Mouse (Mus musculus) liver, embryonic 15.5 days (tissue): ENCODE measurements around the gene Tnfrsf26. TPM values are rescaled to one million over a fixed set of nuclear protein-coding genes. Genes with fewer than 3 reads are reported as not detected.
A peak's percentile ranks its signal among the peaks of the same experiment; 100 is the strongest.

Experiments used
- ATAC-seq: fragments of 200-750 bp; cut with Nextera tagmentation; 2 replicates; pipeline ENCODE4 v1.8.0; 2017; ENCODE audit warnings: moderate number of reproducible peaks, mild to moderate bottlenecking, moderate library complexity; ENCODE audit not compliant: insufficient read depth
- H3K27ac ChIP-seq: fragments of 300-500 bp; sonication (generic); replicated peaks from 2 replicates; pipeline ENCODE4 v1.5.1; 2015; ENCODE audit warnings: mild to moderate bottlenecking, inconsistent platforms
- H3K27me3 ChIP-seq: fragments of 300-500 bp; sonication (generic); 2 replicates; pipeline ENCODE4 v1.6.1; 2015; ENCODE audit warnings: mild to moderate bottlenecking, inconsistent platforms
- H3K36me3 ChIP-seq: fragments of 300-500 bp; sonication (generic); replicated peaks from 2 replicates; pipeline ENCODE4 v1.6.1; 2015; ENCODE audit warnings: moderate library complexity, mild to moderate bottlenecking, inconsistent platforms
- H3K4me1 ChIP-seq: fragments of 300-500 bp; sonication (generic); replicated peaks from 2 replicates; pipeline ENCODE4 v1.6.1; 2015; ENCODE audit warnings: inconsistent platforms
- H3K4me2 ChIP-seq: fragments of 300-500 bp; sonication (generic); 2 replicates; pipeline ENCODE4 v1.6.1; 2015; ENCODE audit warnings: moderate library complexity, mild to moderate bottlenecking, inconsistent platforms
- H3K4me3 ChIP-seq: fragments of 300-500 bp; sonication (generic); replicated peaks from 2 replicates; pipeline ENCODE4 v1.5.1; 2015; ENCODE audit warnings: mild to moderate bottlenecking, inconsistent platforms
- H3K9ac ChIP-seq: fragments of 300-500 bp; sonication (generic); 2 replicates; pipeline ENCODE4 v1.6.1; 2015; ENCODE audit warnings: moderate library complexity, mild to moderate bottlenecking, inconsistent platforms
- H3K9me3 ChIP-seq: fragments of 300-500 bp; sonication (generic); replicated peaks from 2 replicates; pipeline ENCODE4 v1.6.1; 2016; ENCODE audit warnings: inconsistent platforms
- WGBS: fragments of 180-500 bp; shearing (Covaris S2); methylation state at CpG from one replicate; pipeline ENCODE4 v1.1.7; 2015; ENCODE audit warnings: mixed read lengths; ENCODE audit not compliant: insufficient replicate concordance; 5-methylcytosine and 5-hydroxymethylcytosine counted together
- polyA plus RNA-seq: library from polyadenylated mRNA; unstranded; fragments of >200 nt; fragmentation: Nextera tagmentation; extraction: Ambion mirVana; gene quantifications from 2 replicates; pipeline ENCODE4 v1.2.1, GENCODE M21; 2015

Gene Tnfrsf26
- polyA plus RNA-seq, 1 experiment from 2014 or later, result 1.2 TPM

DNA sequence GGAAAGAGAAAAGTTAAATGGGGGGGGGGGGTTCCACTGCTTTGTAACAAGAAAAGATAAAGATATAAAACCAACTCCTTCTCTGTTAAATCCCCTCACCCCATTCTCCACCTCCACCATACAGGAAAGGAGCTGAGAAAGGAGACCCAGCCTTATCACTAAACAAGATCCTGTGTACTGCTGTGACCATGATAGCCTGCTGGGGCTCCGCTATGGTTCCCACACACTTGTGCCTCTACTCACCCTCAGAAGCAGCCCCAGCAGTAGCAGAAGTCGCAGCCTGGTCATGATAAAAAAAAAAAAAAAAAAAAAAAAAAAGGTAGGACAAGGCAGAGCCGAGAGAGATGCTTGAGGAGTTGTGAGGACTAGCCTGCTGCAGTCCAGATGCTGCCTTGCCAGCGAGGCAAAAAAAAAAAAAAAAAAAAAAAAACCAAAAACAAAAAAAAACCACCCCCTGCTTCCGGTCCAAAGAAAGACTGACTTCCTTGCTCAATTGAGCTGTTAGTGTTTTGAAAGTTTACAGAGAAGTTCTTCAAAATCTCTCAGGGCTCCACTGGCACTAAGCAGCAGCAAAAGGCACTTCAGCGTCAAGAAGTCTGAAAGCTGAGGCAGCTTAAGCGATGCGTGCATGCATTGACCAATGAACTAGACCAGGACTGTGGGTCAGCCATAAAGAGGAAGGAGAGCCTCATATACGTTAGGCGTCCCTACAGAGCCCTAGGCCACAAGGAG, 801 bp downstream of the Tnfrsf26 start:
- Histone ChIP-seq H3K9me3 (no peaks in the 10 kb centered on the region), H3K4me1 (no peaks in the 10 kb centered on the region), H3K9ac (no peak overlapping the region), H3K4me2 (peak overlapping the region; percentile 29; the same call in 1 of the 2 replicates), H3K4me3 (0 out of 2 replicates have a peak overlapping the region, but pooled peaks have one; percentile 8), H3K27ac (peak overlapping the region; percentile 9; the same call in 1 of the 2 replicates), H3K36me3 (no peaks in the 10 kb centered on the region), H3K27me3 (no peaks in the 10 kb centered on the region)
- WGBS, result 14% methylated on average over 10 of the region's 10 CpGs
- ATAC-seq, result no peak

DNA sequence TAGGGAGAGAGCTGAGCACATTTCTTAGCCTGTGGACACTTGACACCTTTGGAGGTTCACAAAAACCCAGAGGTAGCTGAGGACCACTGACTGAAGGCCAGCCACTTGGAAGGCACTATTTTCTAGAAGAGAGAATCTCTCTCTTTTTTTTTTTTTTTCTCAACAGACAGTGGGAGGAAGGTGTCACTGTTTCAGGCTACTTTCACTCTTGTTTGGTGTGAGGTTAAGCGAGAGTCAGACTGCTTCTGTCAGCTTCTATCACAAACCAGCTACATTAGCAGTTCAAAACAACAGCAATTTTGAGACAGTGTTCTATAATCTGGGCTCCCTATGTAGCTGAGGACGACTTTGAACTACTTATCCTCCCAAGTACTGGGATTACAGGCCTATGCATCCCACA, 2.3 kb downstream of the Tnfrsf26 start:
- ATAC-seq, result no peak
- H3K9ac ChIP-seq, result no peak overlapping the region
- no peaks in the 10 kb centered on the region for H3K36me3 ChIP-seq
- H3K4me2 ChIP-seq, result no peak overlapping the region
- 44% methylated on average over 2 of the region's 2 CpGs for WGBS
- H3K27me3 ChIP-seq, result no peaks in the 10 kb centered on the region
- H3K4me1 ChIP-seq, result no peaks in the 10 kb centered on the region
- no peak overlapping the region for H3K4me3 ChIP-seq
- no peak overlapping the region for H3K27ac ChIP-seq
- no peaks in the 10 kb centered on the region for H3K9me3 ChIP-seq

DNA sequence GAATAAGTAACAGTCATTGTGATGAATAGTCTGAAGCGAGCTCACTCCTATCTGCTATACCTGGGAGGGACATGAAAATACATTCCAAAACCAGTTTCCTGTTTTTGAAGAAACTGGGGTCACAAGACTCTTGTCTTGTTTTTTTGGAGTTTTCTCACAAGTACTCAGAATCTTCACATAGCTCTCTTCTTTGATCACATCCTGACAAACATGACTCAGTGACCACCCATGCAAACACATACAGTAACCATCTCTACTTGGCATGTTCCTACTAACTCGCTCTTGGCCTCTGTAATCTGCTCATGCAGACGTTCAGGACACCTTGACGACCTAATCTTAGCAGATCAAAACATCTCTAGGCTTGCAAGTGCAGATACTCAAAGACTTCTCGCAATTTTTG, 3.4 kb downstream of the Tnfrsf26 start:
- no peak overlapping the region for H3K27ac ChIP-seq
- no peaks in the 10 kb centered on the region for H3K36me3 ChIP-seq
- no peak for ATAC-seq

DNA sequence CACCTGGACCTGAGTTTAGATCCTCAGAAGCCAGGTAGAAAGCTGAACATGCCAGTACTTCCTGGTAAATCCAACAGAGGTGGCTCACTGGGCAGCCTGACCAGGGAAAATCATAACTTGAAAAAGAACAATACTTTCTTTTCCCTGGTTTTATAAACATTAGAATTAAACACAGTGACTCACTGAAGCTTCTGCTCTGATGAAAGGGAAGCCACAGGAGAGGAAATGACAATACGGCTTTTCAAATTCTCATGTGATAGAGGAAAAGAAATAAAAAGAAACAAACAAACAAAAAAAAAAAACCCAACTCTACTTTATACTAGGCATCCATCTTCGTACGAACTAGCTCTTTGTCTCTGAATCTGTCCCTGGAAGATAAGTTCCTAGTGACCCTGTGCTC, 4.0 kb downstream of the Tnfrsf26 start:
- no peaks in the 10 kb centered on the region for H3K9me3 ChIP-seq
- H3K9ac ChIP-seq, result no peak overlapping the region
- no peaks in the 10 kb centered on the region for H3K4me1 ChIP-seq

More for the DNA sequence above, 3.4 kb downstream of the Tnfrsf26 start:
- H3K4me3 ChIP-seq, result no peak overlapping the region
- no peaks in the 10 kb centered on the region for H3K9me3 ChIP-seq
- no peak overlapping the region for H3K4me2 ChIP-seq
- H3K9ac ChIP-seq, result no peak overlapping the region
- WGBS, result 28% methylated on average over 5 of the region's 5 CpGs
- H3K27me3 ChIP-seq, result no peaks in the 10 kb centered on the region
- no peaks in the 10 kb centered on the region for H3K4me1 ChIP-seq

GRCm38 (mm10) chr7:143620951-143621350, 7.6 kb downstream of the Tnfrsf26 start:
- Histone ChIP-seq H3K9ac (no peak overlapping the region), H3K4me2 (no peak overlapping the region), H3K4me1 (no peaks in the 10 kb centered on the region), H3K4me3 (no peak overlapping the region), H3K27ac (no peak overlapping the region), H3K36me3 (no peaks in the 10 kb centered on the region), H3K9me3 (no peaks in the 10 kb centered on the region), H3K27me3 (no peaks in the 10 kb centered on the region)
- no peak for ATAC-seq
- WGBS, result 36% methylated on average over 1 of the region's 1 CpGs

More for the DNA sequence above, 4.0 kb downstream of the Tnfrsf26 start:
- Histone ChIP-seq H3K4me2 (no peak overlapping the region), H3K27ac (no peak overlapping the region), H3K36me3 (no peaks in the 10 kb centered on the region), H3K4me3 (no peak overlapping the region), H3K27me3 (no peaks in the 10 kb centered on the region)
- no peak for ATAC-seq
- WGBS, result 46% methylated on average over 3 of the region's 3 CpGs

- no peak for ATAC-seq
- Histone ChIP-seq H3K9ac (no peak overlapping the region), H3K4me2 (no peak overlapping the region), H3K4me3 (no peak overlapping the region), H3K9me3 (no peaks in the 10 kb centered on the region), H3K4me1 (no peaks in the 10 kb centered on the region), H3K27me3 (no peaks in the 10 kb centered on the region), H3K27ac (no peak overlapping the region), H3K36me3 (no peaks in the 10 kb centered on the region)
- 30% methylated on average over 9 of the region's 9 CpGs for WGBS
These were observed 14.0 kb downstream of the Tnfrsf26 start for GRCm38 (mm10) chr7:143614404-143615135.

GRCm38 (mm10) chr7:143612215-143612614, 16.3 kb downstream of the Tnfrsf26 start:
- H3K36me3 ChIP-seq, result no peaks in the 10 kb centered on the region
- no peaks in the 10 kb centered on the region for H3K27me3 ChIP-seq
- H3K4me1 ChIP-seq, result no peaks in the 10 kb centered on the region
- H3K9me3 ChIP-seq, result no peaks in the 10 kb centered on the region
- no peak overlapping the region for H3K9ac ChIP-seq
- H3K4me3 ChIP-seq, result no peak overlapping the region
- H3K4me2 ChIP-seq, result no peak overlapping the region
- no peak overlapping the region for H3K27ac ChIP-seq
- ATAC-seq, result no peak
- 54% methylated on average over 3 of the region's 3 CpGs for WGBS

DNA sequence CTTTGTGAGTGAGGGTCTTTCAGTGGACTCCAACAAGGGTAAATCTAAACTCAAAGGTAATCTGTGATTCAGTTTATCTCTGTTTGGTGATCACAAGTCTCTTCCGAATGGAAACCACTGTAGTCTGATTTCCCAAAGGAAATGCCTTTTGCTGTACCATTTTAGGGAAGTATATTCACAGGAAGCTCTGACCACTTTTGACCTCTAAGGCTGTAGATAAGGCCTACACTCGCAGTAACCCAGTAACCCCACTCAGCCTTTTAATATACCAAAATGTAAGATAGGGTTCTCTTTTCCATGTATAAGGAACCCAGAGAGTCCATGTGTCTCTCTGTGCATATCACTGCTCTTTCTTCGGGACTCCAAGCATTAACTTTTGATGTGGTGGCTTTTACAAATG, 23.2 kb downstream of the Tnfrsf26 start:
- 21% methylated on average over 3 of the region's 3 CpGs for whole genome bisulfite sequencing
- Histone ChIP-seq H3K4me1 (peaks cover 15% of the 10 kb centered on the region), H3K9me3 (no peaks in the 10 kb centered on the region), H3K4me3 (no peak overlapping the region), H3K36me3 (no peaks in the 10 kb centered on the region), H3K27me3 (no peaks in the 10 kb centered on the region), H3K4me2 (no peak overlapping the region), H3K9ac (no peak overlapping the region), H3K27ac (no peak overlapping the region)
- no peak for ATAC-seq

- Histone ChIP-seq H3K4me1 (peaks cover 18% of the 10 kb centered on the region), H3K27ac (no peak overlapping the region), H3K9me3 (no peaks in the 10 kb centered on the region), H3K9ac (no peak overlapping the region), H3K4me3 (no peak overlapping the region), H3K36me3 (no peaks in the 10 kb centered on the region), H3K4me2 (no peak overlapping the region), H3K27me3 (no peaks in the 10 kb centered on the region)
- ATAC-seq, result no peak
- WGBS, result 22% methylated on average over 2 of the region's 2 CpGs
These were observed 23.6 kb downstream of the Tnfrsf26 start for GRCm38 (mm10) chr7:143604889-143605288.

GRCm38 (mm10) chr7:143601705-143602104, 26.8 kb downstream of the Tnfrsf26 start:
- H3K9ac ChIP-seq, result no peak overlapping the region
- H3K27ac ChIP-seq, result no peak overlapping the region
- ATAC-seq, result no peak
- H3K4me2 ChIP-seq, result no peak overlapping the region
- peaks cover 38% of the 10 kb centered on the region for H3K4me1 ChIP-seq
- H3K4me3 ChIP-seq, result no peak overlapping the region
- H3K9me3 ChIP-seq, result no peaks in the 10 kb centered on the region
- WGBS, result 71% methylated on average over 2 of the region's 2 CpGs
- H3K27me3 ChIP-seq, result no peaks in the 10 kb centered on the region
- H3K36me3 ChIP-seq, result peaks cover 17% of the 10 kb centered on the region

DNA sequence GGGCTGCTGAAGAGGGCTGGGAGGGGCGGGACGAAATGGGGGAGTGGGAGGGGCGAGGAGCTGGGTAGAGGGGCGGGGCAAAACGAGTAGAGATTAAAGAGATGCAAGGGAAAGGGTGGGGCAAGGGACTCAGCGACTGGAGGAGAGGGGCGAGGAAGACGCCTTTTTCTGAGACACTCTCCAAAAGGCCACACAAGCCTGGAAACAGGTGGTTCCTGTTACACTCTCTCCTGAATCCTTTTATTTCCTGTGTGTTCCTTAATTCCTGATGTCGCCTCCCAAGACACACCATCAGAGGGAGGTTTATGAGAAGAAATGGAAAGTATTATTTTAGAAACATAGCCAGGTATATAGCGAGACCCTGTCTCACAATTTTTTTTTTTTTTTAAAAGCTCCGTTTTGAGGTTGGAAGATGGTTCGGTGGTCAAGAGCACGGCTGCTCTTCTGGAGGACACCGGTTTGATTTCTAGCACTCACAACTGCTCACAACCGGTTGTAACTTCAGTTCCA, 28.2 kb downstream of the Tnfrsf26 start:
- 5% methylated on average over 15 of the region's 15 CpGs for WGBS

More for the DNA sequence above, 28.2 kb downstream of the Tnfrsf26 start:
- ATAC-seq, result no peak
- Histone ChIP-seq H3K27me3 (no peaks in the 10 kb centered on the region), H3K4me3 (peak overlapping the region; percentile 85), H3K4me2 (peak overlapping the region; percentile 82), H3K9ac (peak overlapping the region; percentile 60; the same call in 1 of the 2 replicates), H3K4me1 (peaks cover 45% of the 10 kb centered on the region), H3K27ac (peak overlapping the region; percentile 82), H3K36me3 (peaks cover 30% of the 10 kb centered on the region), H3K9me3 (no peaks in the 10 kb centered on the region)
